Mouse (Mus musculus) bone marrow, adult 2 months (tissue): Measurements from ENCODE around the gene Ifitm10.

ENCODE experiments used
- CTCF ChIP-seq: fragments of 200-500 bp; IDR thresholded peaks from 2 replicates; pipeline ENCODE4 v1.5.1; 2011; ENCODE audit warnings: low read length, control low read depth; ENCODE audit not compliant: control insufficient read depth, insufficient read depth
- POLR2A ChIP-seq: fragments of 200-500 bp; IDR thresholded peaks from 2 replicates; pipeline ENCODE4 v1.6.1; 2011; ENCODE audit warnings: low read depth, mild to moderate bottlenecking, control low read depth, low read length, borderline replicate concordance; ENCODE audit not compliant: control insufficient read depth

- TF ChIP-seq CTCF (no peak), POLR2A (no peak)
These were observed 14.6 kb upstream of the Ifitm10 start for GRCm38 (mm10) chr7:142388198-142388597.
